22 mouse cellular contexts compared by ENCODE assay signal in the genomic region with DNA sequence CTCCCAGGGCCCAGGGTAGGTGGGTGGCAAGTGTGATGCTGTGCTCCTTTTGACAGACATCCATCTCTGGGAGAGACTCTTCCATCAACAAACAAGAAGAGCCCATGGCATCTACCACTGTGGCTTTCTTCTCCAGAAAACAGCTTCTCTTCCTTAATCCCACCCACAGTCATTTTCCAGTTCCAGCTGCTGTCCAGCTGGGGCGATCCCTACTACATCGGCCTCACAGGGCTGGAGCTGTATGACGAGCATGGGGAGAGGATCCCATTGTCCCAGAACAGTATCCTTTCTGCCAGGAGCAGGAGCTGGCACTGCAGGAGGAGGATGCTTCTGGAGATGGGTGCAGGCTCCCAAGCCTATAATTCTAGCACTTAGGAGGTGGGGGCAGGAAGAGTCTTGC.
DNase-seq lines count a peak whose midpoint lies in the region; ATAC-seq and TF ChIP-seq lines count a peak whose summit lies in the region.
"Had no signal": no experiment of that assay in that cellular context is flagged by ENCODE, and none has a peak within 500 bp of the region (broad histone marks: within the 10 kb centered on the region; RNA-seq: fewer than 3 reads in every experiment).

No protein-coding gene starts in this region.

- no peak overlapping the region for H3K9ac ChIP-seq in lung, embryonic 14.5 days
- no peak overlapping the region for H3K9ac ChIP-seq in lung, postnatal 0 days (replicated peaks; ENCODE audit: low read depth)

- TF ChIP-seq EP300 in lung, postnatal 0 days (IDR thresholded peaks at IDR 0.05), result no peak

- H3K4me2 ChIP-seq in lung, embryonic 14.5 days, result no peak overlapping the region
- no peak overlapping the region for H3K4me2 ChIP-seq in lung, postnatal 0 days (replicated peaks; ENCODE audit: low read depth, low read length)

- H3K27me3 ChIP-seq in heart, embryonic 10.5 days (ENCODE audit: insufficient read depth, poor library complexity, severe bottlenecking), result peaks cover 4% of the 10 kb centered on the region; the same call in 1 of the 2 replicates
- H3K27me3 ChIP-seq in lung, embryonic 14.5 days (ENCODE audit: insufficient read depth, low read length), result no peaks in the 10 kb centered on the region
- H3K27me3 ChIP-seq in lung, postnatal 0 days (replicated peaks; ENCODE audit: insufficient read depth, low read length), result no peaks in the 10 kb centered on the region
- H3K27me3 ChIP-seq: CH12.LX, Patski had no signal

- no peak for TF ChIP-seq POLR2A in lung, adult 2 months (IDR thresholded peaks at IDR 0.05; ENCODE audit: borderline replicate concordance, extremely low read depth, low read depth, low read length)

- 80% methylated on average over 3 of the region's 3 CpGs for WGBS in heart, embryonic 10.5 days
- 73% methylated on average over 3 of the region's 3 CpGs for WGBS in lung, embryonic 14.5 days
- 87% methylated on average over 3 of the region's 3 CpGs for WGBS in lung, adult 2 months
- WGBS in lung, postnatal 0 days, result 77% methylated on average over 3 of the region's 3 CpGs

- H3K4me3 ChIP-seq in heart, embryonic 10.5 days, result no peak overlapping the region
- no peak overlapping the region for H3K4me3 ChIP-seq in lung, embryonic 14.5 days (ENCODE audit: low read depth, low read length)
- H3K4me3 ChIP-seq in lung, adult 2 months (replicated peaks; ENCODE audit: extremely low read depth, low read depth, low read length), result no peak overlapping the region
- H3K4me3 ChIP-seq in lung, postnatal 0 days (ENCODE audit: low read depth, low read length), result no peak overlapping the region

- peak; percentile 35 to 51 for DNase-seq in heart, postnatal 10 days
- no peak for DNase-seq in heart, embryonic 10.5 days (ENCODE audit: low spot score)
- peak; percentile 38 for DNase-seq in lung, embryonic 14.5 days
- DNase-seq in lung, adult 2 months, result no peak
- peak; percentile 47 for DNase-seq in lung, postnatal 10 days
- no peak for DNase-seq in lung, postnatal 0 days (ENCODE audit: low spot score)
- peak; percentile 25 for DNase-seq in lung, postnatal 36 days
- DNase-seq in lung, postnatal 14 days, result no peak
- DNase-seq: adrenal gland, adult 2 months; adrenal gland, adult 8-10 months; adrenal gland, postnatal 10 days; adrenal gland, postnatal 14 days; adrenal gland, postnatal 25 days; adrenal gland, postnatal 36 days; B cell, adult 2 months; cerebellum, adult 11 months; cerebellum, adult 11-12 months had no signal

- peaks cover 12% of the 10 kb centered on the region; the same call in 1 of the 2 replicates for H3K36me3 ChIP-seq in heart, embryonic 10.5 days
- H3K36me3 ChIP-seq in lung, embryonic 14.5 days (ENCODE audit: insufficient read depth), result no peaks in the 10 kb centered on the region
- no peaks in the 10 kb centered on the region for H3K36me3 ChIP-seq in lung, postnatal 0 days (ENCODE audit: insufficient read depth, low read length)

- no peak for ATAC-seq in lung, embryonic 14.5 days (ENCODE audit: insufficient read depth)
- no peak for ATAC-seq in lung, postnatal 0 days
- ATAC-seq: activated CD4-positive, CD25-positive, alpha-beta regulatory T cell, adult 4 months; CD4-positive, CD25-positive, alpha-beta regulatory T cell, adult 4 months; Patski had no signal

- no peaks in the 10 kb centered on the region for H3K9me3 ChIP-seq in heart, embryonic 10.5 days
- no peaks in the 10 kb centered on the region for H3K9me3 ChIP-seq in lung, embryonic 14.5 days (ENCODE audit: low read depth, low read length)
- no peaks in the 10 kb centered on the region for H3K9me3 ChIP-seq in lung, postnatal 0 days (ENCODE audit: low read length)
- H3K9me3 ChIP-seq: G1E had no signal

- intact Hi-C loops in heart, postnatal 10 days (cut with DNase I), result no loop called here

- no peak for TF ChIP-seq CTCF in lung, embryonic 14.5 days (IDR thresholded peaks at IDR 0.05; ENCODE audit: low read depth)
- TF ChIP-seq CTCF in lung, adult 2 months (IDR thresholded peaks at IDR 0.05; ENCODE audit: insufficient read depth, low read length), result no peak
- TF ChIP-seq CTCF in lung, postnatal 0 days (IDR thresholded peaks at IDR 0.05), result no peak

- peaks cover 62% of the 10 kb centered on the region for H3K4me1 ChIP-seq in heart, embryonic 10.5 days
- H3K4me1 ChIP-seq in lung, embryonic 14.5 days (ENCODE audit: insufficient read depth), result peaks cover 4% of the 10 kb centered on the region; the same call in 1 of the 2 replicates
- H3K4me1 ChIP-seq in lung, adult 2 months (ENCODE audit: control insufficient read depth, insufficient read depth, low read length), result no peaks in the 10 kb centered on the region
- H3K4me1 ChIP-seq in lung, postnatal 0 days (ENCODE audit: insufficient read depth, low read depth, low read length), result no peaks in the 10 kb centered on the region

- H3K27ac ChIP-seq in heart, embryonic 10.5 days, result no peak overlapping the region
- no peak overlapping the region for H3K27ac ChIP-seq in lung, embryonic 14.5 days (ENCODE audit: low read depth)
- H3K27ac ChIP-seq in lung, postnatal 0 days (ENCODE audit: low read length), result no peak overlapping the region

Comparison
In these comparisons a context has a peak if more than half of its experiments do, and no peak if none do; other contexts are left out.
1. DNase-seq: peak in heart, postnatal 10 days (2 of 2), lung, embryonic 14.5 days (single experiment), lung, postnatal 10 days (single experiment) and lung, postnatal 36 days (single experiment); none in heart, embryonic 10.5 days (single experiment), lung, adult 2 months (single experiment), lung, postnatal 0 days (single experiment) and lung, postnatal 14 days (single experiment).